8 mouse cellular contexts compared by ENCODE assay signal in genomic region chr2:144555820-144556552, GRCm38 (mm10). TPM values are rescaled to one million over a fixed set of nuclear protein-coding genes. Genes with fewer than 3 reads are reported as not detected.
DNase-seq lines count a peak whose midpoint lies in the region; ATAC-seq lines count a peak whose summit lies in the region.

Gene Sec23b, plus strand, starts transcription at chr2:144556229.

- peak within 1 kb of the TSS; percentile 70 for H3K4me2 ChIP-seq in hindbrain, embryonic 16.5 days (ENCODE audit: low read length)

- H3K4me3 ChIP-seq in hindbrain, embryonic 16.5 days (ENCODE audit: low read length), result peak within 1 kb of the TSS; percentile 93
- peak within 1 kb of the TSS; percentile 91 for H3K4me3 ChIP-seq in macrophage (ENCODE audit: inconsistent target)

- peak within 1 kb of the TSS; percentile 81 for H3K9ac ChIP-seq in hindbrain, embryonic 16.5 days (ENCODE audit: low read depth, low read length)

- H3K79me2 ChIP-seq in macrophage (ENCODE audit: inconsistent target), result peaks cover 38% of the 10 kb centered on the region

- under 1% methylated on average over 44 of the region's 44 CpGs for whole genome bisulfite sequencing in hindbrain, embryonic 16.5 days
- WGBS in macrophage (ENCODE audit: missing documents), result 0% methylated on average over 44 of the region's 44 CpGs

- peaks cover 12% of the 10 kb centered on the region for H3K4me1 ChIP-seq in hindbrain, embryonic 16.5 days (ENCODE audit: control insufficient read depth, insufficient read depth, low read depth, low read length)

- no peaks in the 10 kb centered on the region for H3K9me3 ChIP-seq in hindbrain, embryonic 16.5 days (ENCODE audit: control insufficient read depth, low read length)

- peak; percentile 87 for DNase-seq in WW6 (ENCODE audit: low read depth, low spot score)
- peak; percentile 96 for DNase-seq in cerebellum, postnatal 4 days (ENCODE audit: low spot score in 2 of 2)
- peak; percentile 98 for DNase-seq in gastrocnemius, adult 18-20 months (ENCODE audit: low spot score)
- DNase-seq in left cerebral cortex, adult 18-20 months (ENCODE audit: low spot score in 2 of 2), result peak; percentile 98
- peak; percentile 98 for DNase-seq in right cerebral cortex, adult 18-20 months
- peak; percentile 91 for DNase-seq in urinary bladder, postnatal 10 days (ENCODE audit: low spot score)

- no peaks in the 10 kb centered on the region for H3K27me3 ChIP-seq in hindbrain, embryonic 16.5 days (replicated peaks; ENCODE audit: control insufficient read depth, insufficient read depth, low read length)

- ATAC-seq in hindbrain, embryonic 16.5 days, result peak; percentile 99

- H3K36me3 ChIP-seq in hindbrain, embryonic 16.5 days (ENCODE audit: control insufficient read depth, insufficient read depth, low read length), result no peaks in the 10 kb centered on the region; the same call in 1 of the 2 replicates
- H3K36me3 ChIP-seq in macrophage (ENCODE audit: inconsistent target), result no peaks in the 10 kb centered on the region

- peak within 1 kb of the TSS; percentile 71 for H3K27ac ChIP-seq in hindbrain, embryonic 16.5 days (ENCODE audit: low read depth, low read length)
- H3K27ac ChIP-seq in macrophage, result peak within 1 kb of the TSS; percentile 87

RNA-seq across cellular contexts. Expression of gene Sec23b, which starts in this region (rescaled TPM):
- 10 to 100 TPM; 10.5 to 11.8 TPM for total RNA-seq in gastrocnemius, adult 18-20 months (2021)
- polyA plus RNA-seq in hindbrain, embryonic 16.5 days (2015; fragmentation: Nextera tagmentation; extraction: Ambion mirVana), result 67.1 and 70.9 TPM in 2 replicates
- total RNA-seq in left cerebral cortex, adult 18-20 months (2021), result 10 to 100 TPM; 48.2 to 51.4 TPM
- total RNA-seq in macrophage (2018; cell fraction: chromatin; rRNA removed), result 100 to 1,000 TPM in 1 of 26 experiments, 10 to 100 TPM in 25; 27.0 to 116 (median 55.4) TPM
- total RNA-seq in macrophage (2018; cell fraction: cytosol; rRNA removed), result 10 to 100 TPM; 40.5 to 67.5 (median 53.7) TPM
- total RNA-seq in macrophage (2018; cell fraction: nucleus; rRNA removed), result 100 to 1,000 TPM in 1 of 26 experiments, 10 to 100 TPM in 25; 26.5 to 114 (median 51.6) TPM
- 47.5 to 65.8 TPM (median 57.3 TPM) in 3 replicates for polyA plus RNA-seq in macrophage (2018)

Comparison
In these comparisons a context has a peak if more than half of its experiments do, and no peak if none do; other contexts are left out.
1. Peak in every context shown above with its lines: DNase-seq, ATAC-seq, H3K4me3 ChIP-seq and H3K27ac ChIP-seq.